Mouse (Mus musculus) gonadal fat pad, adult 2 months (tissue): ENCODE results near the gene Cgrrf1. TPM values are rescaled to one million over a fixed set of nuclear protein-coding genes. Genes with fewer than 3 reads are reported as not detected.

Experiments used
- DNase-seq: peaks from one replicate; pipeline ENCODE4 v3.0.0-alpha.2; 2012; ENCODE audit warnings: low read depth
- polyA plus RNA-seq: library from polyadenylated mRNA; depleted of rRNA; stranded (reverse); fragments of >200 nt; gene quantifications from 2 replicates; pipeline ENCODE4 v1.2.3, GENCODE M21; 2012; rRNA removed

Cgrrf1 gene
- polyA plus RNA-seq, 1 experiment: 27.5 TPM

- no peak for DNase-seq
Observed at GRCm38 (mm10) chr14:46885891-46886301, 54.0 kb downstream of the Cgrrf1 start.

GRCm38 (mm10) chr14:46889096-46889495 lies 57.2 kb downstream of the Cgrrf1 start:
- DNase-seq: no peak

- DNase-seq: no peak
Observed at GRCm38 (mm10) chr14:46893961-46894360, 62.0 kb downstream of the Cgrrf1 start.

GRCm38 (mm10) chr14:46897953-46898352 lies 66.0 kb downstream of the Cgrrf1 start:
- DNase-seq: no peak

GRCm38 (mm10) chr14:46898626-46899025 lies 66.7 kb downstream of the Cgrrf1 start:
- no peak for DNase-seq

- DNase-seq: no peak
Observed at GRCm38 (mm10) chr14:46902498-46903087, 70.7 kb downstream of the Cgrrf1 start.

Other genes with a start within 250 kb of the Cgrrf1 start
- gene Cdkn3, start 71.6 kb upstream of the Cgrrf1 start, polyA plus RNA-seq: 1.3 and 1.6 TPM in 2 replicates
- 87.8 and 102 TPM in 2 replicates for gene Cnih1, start 43.7 kb upstream of the Cgrrf1 start, polyA plus RNA-seq
- 17.3 and 19.8 TPM in 2 replicates for gene Gmfb, start 9.9 kb upstream of the Cgrrf1 start, polyA plus RNA-seq
- gene Samd4, start 50.7 kb downstream of the Cgrrf1 start, polyA plus RNA-seq: 10.6 and 11.0 TPM in 2 replicates